Mouse (Mus musculus) embryonic facial prominence, embryonic 11.5 days (tissue): Measurements from ENCODE around the gene Per2. TPM values are rescaled to one million over a fixed set of nuclear protein-coding genes. Genes with fewer than 3 reads are reported as not detected.

Experiments used
- ATAC-seq: fragments of 200-750 bp; cut with Nextera tagmentation; replicated peaks from 2 replicates; pipeline ENCODE4 v1.8.0; 2017; ENCODE audit warnings: low read depth; ENCODE audit not compliant: insufficient number of reproducible peaks, low FRiP score, low TSS enrichment
- DNase-seq: peaks from one replicate; pipeline ENCODE4 v3.0.0-alpha.2; 2015; ENCODE audit warnings: low spot score
- H3K27ac ChIP-seq: fragments of 300-500 bp; sonication (generic); replicated peaks from 2 replicates; pipeline ENCODE4 v1.5.1; 2014; ENCODE audit warnings: mild to moderate bottlenecking, low read depth, low read length, control low read depth
- H3K27me3 ChIP-seq: fragments of 300-500 bp; sonication (generic); 2 replicates; pipeline ENCODE4 v1.6.1; 2014; ENCODE audit warnings: mild to moderate bottlenecking, low read length, moderate library complexity, mixed read lengths; ENCODE audit not compliant: control insufficient read depth, insufficient read depth
- H3K36me3 ChIP-seq: fragments of 300-500 bp; sonication (generic); replicated peaks from 2 replicates; pipeline ENCODE4 v1.6.1; 2014; ENCODE audit warnings: low read depth, mild to moderate bottlenecking, low read length, moderate library complexity, mixed read lengths; ENCODE audit not compliant: control insufficient read depth, insufficient read depth
- H3K4me1 ChIP-seq: fragments of 300-500 bp; sonication (generic); 2 replicates; pipeline ENCODE4 v1.6.1; 2014; ENCODE audit warnings: low read length, mixed read lengths; ENCODE audit not compliant: control insufficient read depth, insufficient read depth
- H3K4me2 ChIP-seq: fragments of 300-500 bp; sonication (generic); 2 replicates; pipeline ENCODE4 v1.6.1; 2014; ENCODE audit warnings: low read depth, mild to moderate bottlenecking, control low read depth, low read length, moderate library complexity
- H3K4me3 ChIP-seq: fragments of 300-500 bp; sonication (generic); 2 replicates; pipeline ENCODE4 v1.5.1; 2014; ENCODE audit warnings: low read depth, low read length, control low read depth
- H3K9ac ChIP-seq: fragments of 300-500 bp; sonication (generic); replicated peaks from 2 replicates; pipeline ENCODE4 v1.6.1; 2014; ENCODE audit warnings: mild to moderate bottlenecking, control low read depth, low read length
- H3K9me3 ChIP-seq: fragments of 300-500 bp; sonication (generic); replicated peaks from 2 replicates; pipeline ENCODE4 v1.6.1; 2016; ENCODE audit warnings: mild to moderate bottlenecking, low read length, inconsistent platforms, mixed read lengths; ENCODE audit not compliant: control insufficient read depth
- WGBS: fragments of 180-500 bp; shearing (Covaris S2); extraction: QIAGEN DNeasy Blood & Tissue Kit; methylation state at CpG from one replicate; pipeline ENCODE4 v1.1.7; 2014; 5-methylcytosine and 5-hydroxymethylcytosine counted together
- polyA plus RNA-seq: library from polyadenylated mRNA; unstranded; fragments of >200 nt; fragmentation: Nextera tagmentation; extraction: Ambion mirVana; gene quantifications from 2 replicates; pipeline ENCODE4 v1.2.1, GENCODE M21; 2014

Gene Per2
- polyA plus RNA-seq, 1 experiment from 2014 or later = 0.97 TPM

DNA sequence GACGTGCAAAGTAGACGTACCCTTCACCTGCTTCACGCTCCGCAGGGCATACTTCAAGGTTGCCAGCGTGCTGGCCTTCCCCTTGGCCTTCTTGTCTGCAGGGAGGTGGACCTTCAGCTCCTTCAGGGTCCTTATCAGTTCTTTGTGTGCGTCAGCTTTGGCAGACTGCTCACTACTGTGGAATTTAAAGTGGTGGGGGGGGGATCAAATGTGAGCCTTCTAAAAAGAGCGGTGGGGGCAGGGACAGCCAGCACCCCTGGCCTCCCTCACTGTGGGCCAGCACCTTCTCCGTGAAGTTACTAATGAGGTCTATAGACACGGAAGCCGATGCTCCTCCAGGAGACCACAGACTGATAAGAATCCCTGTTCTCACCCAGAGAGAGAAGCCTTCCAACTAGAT, 10.4 kb downstream of the Per2 start:
- Histone ChIP-seq H3K36me3 (no peaks in the 10 kb centered on the region; the same call in 1 of the 2 replicates), H3K4me1 (no peaks in the 10 kb centered on the region), H3K27ac (no peak overlapping the region), H3K9me3 (no peaks in the 10 kb centered on the region), H3K4me2 (no peak overlapping the region), H3K27me3 (no peaks in the 10 kb centered on the region), H3K9ac (no peak overlapping the region), H3K4me3 (no peak overlapping the region)
- ATAC-seq = no peak
- 95% methylated on average over 10 of the region's 10 CpGs for WGBS
- no peak for DNase-seq

DNA sequence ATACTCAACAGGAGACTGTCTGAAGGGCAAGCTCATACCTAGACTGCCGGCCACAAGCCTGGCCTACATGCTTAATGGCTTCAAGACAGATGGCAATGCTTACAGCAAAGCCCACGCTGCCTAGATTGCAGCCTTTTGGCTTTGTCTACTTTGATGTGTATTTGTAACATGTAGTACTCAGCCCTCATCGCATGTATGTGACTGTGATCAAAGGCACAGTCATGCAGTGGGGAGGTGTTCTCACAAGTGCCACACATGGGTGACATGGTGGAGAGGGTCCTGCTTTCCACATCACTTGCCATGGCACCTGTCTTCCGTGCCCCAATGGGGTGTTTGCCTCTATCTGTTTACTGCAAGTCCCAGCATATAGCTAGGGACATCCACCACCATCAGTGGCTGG, 12.6 kb downstream of the Per2 start:
- Histone ChIP-seq H3K9ac (no peak overlapping the region), H3K27me3 (no peaks in the 10 kb centered on the region), H3K4me1 (no peaks in the 10 kb centered on the region), H3K9me3 (no peaks in the 10 kb centered on the region), H3K4me2 (no peak overlapping the region), H3K4me3 (no peak overlapping the region), H3K36me3 (no peaks in the 10 kb centered on the region; the same call in 1 of the 2 replicates), H3K27ac (no peak overlapping the region)
- WGBS = 82% methylated on average over 4 of the region's 4 CpGs
- DNase-seq (no peak), ATAC-seq (no peak)

DNA sequence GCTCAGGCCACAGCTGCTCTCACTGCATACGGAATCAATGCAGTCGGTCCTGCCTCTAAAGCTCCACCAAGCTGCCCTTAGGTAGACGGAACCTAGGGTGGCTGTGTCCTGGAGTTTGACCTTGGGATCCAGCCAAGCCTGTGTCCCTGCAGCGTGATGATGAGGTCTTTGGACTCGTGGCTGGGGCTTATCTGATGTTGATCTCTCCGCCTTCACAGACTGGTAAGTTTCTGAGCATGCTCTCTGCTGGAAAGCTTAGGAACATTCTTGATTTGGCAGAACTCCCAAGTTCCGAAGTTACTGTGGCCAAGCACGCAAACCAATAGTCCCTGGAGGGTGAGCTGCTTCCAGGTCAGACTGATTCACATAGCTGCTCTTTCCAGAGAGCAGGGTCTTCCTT, 13.1 kb downstream of the Per2 start:
- no peak for DNase-seq
- Histone ChIP-seq H3K36me3 (no peaks in the 10 kb centered on the region; the same call in 1 of the 2 replicates), H3K9ac (no peak overlapping the region), H3K27me3 (no peaks in the 10 kb centered on the region), H3K27ac (no peak overlapping the region), H3K9me3 (no peaks in the 10 kb centered on the region), H3K4me3 (no peak overlapping the region), H3K4me1 (no peaks in the 10 kb centered on the region), H3K4me2 (no peak overlapping the region)
- WGBS = 79% methylated on average over 8 of the region's 8 CpGs
- ATAC-seq = no peak

DNA sequence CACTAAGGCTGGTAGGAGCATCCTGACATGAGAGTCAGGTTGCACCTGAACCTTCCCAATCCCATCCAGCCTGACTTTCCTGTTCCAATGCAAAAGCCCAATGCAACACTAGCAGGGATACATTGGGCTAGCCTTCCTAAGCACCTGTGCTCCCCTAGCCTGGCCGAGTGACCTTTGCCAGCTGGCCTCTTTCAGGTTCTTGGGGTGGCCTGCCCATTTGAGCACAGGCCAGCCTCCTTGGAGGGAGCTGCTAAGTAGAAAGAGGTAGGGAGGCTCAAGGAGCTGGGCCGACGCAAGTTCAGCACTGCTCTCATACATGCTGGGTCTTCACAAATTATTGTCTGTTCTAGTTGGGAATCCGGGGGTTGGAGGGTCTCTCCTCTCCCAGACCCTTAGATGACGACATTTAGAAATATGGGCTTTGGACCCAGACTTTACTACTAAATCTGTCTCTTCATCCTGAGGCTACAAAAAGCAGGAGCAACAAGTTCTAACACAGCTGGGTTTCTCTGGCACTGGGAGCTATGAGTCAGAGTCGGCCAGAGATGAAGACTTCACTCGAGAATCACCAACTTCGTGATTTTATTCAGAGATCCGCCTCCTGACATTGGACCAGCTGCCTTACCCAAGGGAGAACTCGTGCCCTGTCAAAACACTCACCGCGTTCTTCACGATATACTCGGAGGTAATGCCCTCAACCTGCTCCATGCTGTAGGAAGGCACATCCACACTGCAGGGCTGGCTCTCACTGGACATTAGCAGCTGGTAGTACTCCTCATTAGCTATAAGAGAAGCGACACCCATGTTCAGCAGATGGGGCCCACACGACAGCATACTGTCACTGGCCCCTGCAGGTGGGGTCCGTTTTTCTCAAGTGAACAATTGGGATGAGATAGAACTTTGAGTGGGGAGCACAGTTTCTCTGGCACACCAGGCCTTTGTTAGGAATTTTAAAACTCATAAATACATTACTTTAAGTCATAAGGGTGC, 14.0 kb downstream of the Per2 start:
- DNase-seq (no peak), ATAC-seq (no peak)
- Histone ChIP-seq H3K4me1 (no peaks in the 10 kb centered on the region), H3K4me2 (no peak overlapping the region), H3K9ac (no peak overlapping the region), H3K27me3 (no peaks in the 10 kb centered on the region), H3K4me3 (no peak overlapping the region), H3K9me3 (no peaks in the 10 kb centered on the region), H3K27ac (no peak overlapping the region), H3K36me3 (no peaks in the 10 kb centered on the region; the same call in 1 of the 2 replicates)
- WGBS = 89% methylated on average over 17 of the region's 17 CpGs

DNA sequence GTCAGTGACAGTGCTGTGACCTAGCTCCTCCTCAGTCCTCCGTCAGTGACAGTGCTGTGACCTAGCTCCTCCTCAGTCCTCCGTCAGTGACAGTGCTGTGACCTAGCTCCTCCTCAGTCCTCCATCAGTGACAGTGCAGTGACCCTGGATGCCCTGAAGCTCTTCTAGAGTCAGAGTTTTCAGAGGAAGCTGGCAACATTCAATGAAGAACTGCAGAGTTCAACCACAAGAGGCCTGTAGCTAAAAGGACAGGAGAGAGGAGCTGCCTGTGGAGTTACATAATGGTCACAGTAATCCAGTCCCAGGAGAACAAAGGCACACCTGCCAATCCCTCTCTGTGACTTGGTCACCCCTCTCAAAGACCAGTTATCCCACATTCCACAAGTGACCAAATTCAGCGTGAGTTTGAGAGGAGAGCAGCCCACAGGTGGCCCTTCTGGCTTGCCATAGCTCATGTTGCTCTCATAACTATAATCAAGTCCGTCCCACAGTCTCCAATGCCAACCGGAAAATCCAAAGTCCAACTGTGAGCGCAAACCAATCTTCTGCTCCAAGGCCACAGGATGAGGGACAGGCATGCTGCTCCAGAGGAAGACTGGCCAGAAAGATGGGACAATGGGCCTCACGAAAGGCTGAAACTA, 16.7 kb downstream of the Per2 start:
- Histone ChIP-seq H3K4me3 (no peak overlapping the region), H3K27ac (no peak overlapping the region)

DNA sequence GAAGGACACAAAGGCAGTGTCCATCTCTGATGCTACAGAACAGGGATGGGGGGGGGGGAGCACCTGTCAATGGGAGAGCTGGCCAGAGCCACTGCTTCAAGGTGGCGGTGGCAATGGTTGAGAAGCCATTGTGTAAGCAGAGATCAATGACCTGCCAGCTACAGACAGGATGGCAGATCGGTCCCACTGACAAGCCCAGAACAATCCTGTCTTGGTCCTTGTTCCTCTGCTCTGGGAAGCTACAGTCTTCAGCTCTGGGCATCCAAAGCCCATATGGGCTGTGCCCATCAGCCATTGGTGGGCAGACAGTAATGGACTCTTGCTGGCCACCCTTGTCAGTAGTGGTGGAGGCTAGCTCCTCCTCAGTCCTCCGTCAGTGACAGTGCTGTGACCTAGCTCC, 17.3 kb downstream of the Per2 start:
- DNase-seq = no peak
- H3K9me3 ChIP-seq = no peaks in the 10 kb centered on the region

More for the DNA sequence above, 16.7 kb downstream of the Per2 start:
- Histone ChIP-seq H3K27me3 (no peaks in the 10 kb centered on the region), H3K9ac (no peak overlapping the region), H3K4me2 (no peak overlapping the region), H3K4me1 (no peaks in the 10 kb centered on the region), H3K9me3 (no peaks in the 10 kb centered on the region), H3K36me3 (no peaks in the 10 kb centered on the region)
- 76% methylated on average over 6 of the region's 7 CpGs for WGBS
- DNase-seq (no peak), ATAC-seq (no peak)

DNA sequence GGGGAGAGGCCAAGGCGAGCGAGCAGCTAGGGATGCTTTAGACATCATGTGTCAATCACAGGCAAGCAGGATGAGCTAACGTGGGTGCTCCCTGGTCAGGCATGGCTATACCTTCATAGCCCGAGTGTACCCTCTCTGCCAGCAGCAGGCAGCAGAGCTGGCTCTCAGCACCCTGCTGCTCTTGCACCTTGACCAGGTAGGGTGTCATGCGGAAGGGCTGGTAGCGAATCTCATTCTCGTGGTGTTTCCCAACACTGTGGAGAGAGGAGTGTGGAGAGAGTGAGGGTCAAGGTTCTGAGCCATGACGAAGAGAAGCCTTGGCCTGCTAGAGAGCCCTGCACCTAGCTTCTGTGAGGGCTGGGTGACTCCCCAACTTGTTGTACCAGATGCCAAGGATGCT, 19.3 kb downstream of the Per2 start:
- no peak for ATAC-seq
- H3K9me3 ChIP-seq = no peaks in the 10 kb centered on the region
- H3K4me3 ChIP-seq = no peak overlapping the region
- no peaks in the 10 kb centered on the region for H3K4me1 ChIP-seq
- no peak overlapping the region for H3K4me2 ChIP-seq
- H3K36me3 ChIP-seq = no peaks in the 10 kb centered on the region
- DNase-seq = no peak
- H3K27ac ChIP-seq = no peak overlapping the region
- no peaks in the 10 kb centered on the region for H3K27me3 ChIP-seq
- WGBS = 94% methylated on average over 8 of the region's 8 CpGs
- no peak overlapping the region for H3K9ac ChIP-seq

More for the DNA sequence above, 17.3 kb downstream of the Per2 start:
- no peaks in the 10 kb centered on the region for H3K4me1 ChIP-seq
- 86% methylated on average over 3 of the region's 3 CpGs for WGBS
- ATAC-seq = no peak
- H3K4me2 ChIP-seq = no peak overlapping the region
- H3K36me3 ChIP-seq = no peaks in the 10 kb centered on the region
- no peak overlapping the region for H3K27ac ChIP-seq
- no peaks in the 10 kb centered on the region for H3K27me3 ChIP-seq
- no peak overlapping the region for H3K9ac ChIP-seq
- H3K4me3 ChIP-seq = no peak overlapping the region

DNA sequence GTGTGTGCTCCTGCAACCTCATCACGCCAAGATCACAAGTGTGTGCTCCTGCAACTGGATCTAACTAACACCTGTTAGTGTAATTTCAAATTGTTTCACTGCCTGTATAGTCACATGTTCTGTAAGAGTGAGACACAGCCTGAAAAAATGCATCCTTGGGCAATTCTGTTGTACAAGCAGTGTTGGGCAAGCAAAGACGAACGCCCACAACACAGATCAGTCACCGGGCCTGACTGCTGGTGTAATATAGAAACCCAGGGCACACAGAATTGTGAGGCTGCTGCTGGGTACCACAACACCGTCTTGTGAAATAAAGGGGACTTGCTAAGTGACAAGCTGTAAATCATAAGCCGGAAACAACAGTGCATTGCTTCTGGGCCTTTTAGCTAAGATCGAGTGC, 21.6 kb downstream of the Per2 start:
- H3K36me3 ChIP-seq = no peaks in the 10 kb centered on the region
- no peak overlapping the region for H3K4me3 ChIP-seq
- H3K4me1 ChIP-seq = no peaks in the 10 kb centered on the region
- WGBS = 89% methylated on average over 7 of the region's 7 CpGs
- ATAC-seq (no peak), DNase-seq (no peak)
- no peaks in the 10 kb centered on the region for H3K27me3 ChIP-seq
- no peak overlapping the region for H3K27ac ChIP-seq
- no peak overlapping the region for H3K4me2 ChIP-seq
- H3K9ac ChIP-seq = no peak overlapping the region
- H3K9me3 ChIP-seq = no peaks in the 10 kb centered on the region
